Mouse (Mus musculus) midbrain, embryonic 13.5 days (tissue): ENCODE measurements at regions not wholly inside any gene's neighbourhood (a gene's known extent, or its start where the extent isn't known, plus 50 kb on each side); places are given as distances from the start of the nearest gene placed in this dataset.

Experiments used
- ATAC-seq: fragments of 200-750 bp; cut with Nextera tagmentation; 2 replicates; pipeline ENCODE4 v1.8.0; 2017; ENCODE audit warnings: mild to moderate bottlenecking, moderate TSS enrichment, moderate library complexity
- H3K27ac ChIP-seq: fragments of 300-500 bp; sonication (generic); 2 replicates; pipeline ENCODE4 v1.5.1; 2015; ENCODE audit warnings: inconsistent platforms, mild to moderate bottlenecking, moderate library complexity
- H3K27me3 ChIP-seq: fragments of 300-500 bp; sonication (generic); 2 replicates; pipeline ENCODE4 v1.6.1; 2015; ENCODE audit warnings: mild to moderate bottlenecking, inconsistent platforms
- H3K36me3 ChIP-seq: fragments of 300-500 bp; sonication (generic); 2 replicates; pipeline ENCODE4 v1.6.1; 2015; ENCODE audit warnings: mild to moderate bottlenecking, inconsistent platforms
- H3K4me1 ChIP-seq: fragments of 300-500 bp; sonication (generic); replicated peaks from 2 replicates; pipeline ENCODE4 v1.6.1; 2015; ENCODE audit warnings: inconsistent platforms
- H3K4me2 ChIP-seq: fragments of 300-500 bp; sonication (generic); replicated peaks from 2 replicates; pipeline ENCODE4 v1.6.1; 2015; ENCODE audit warnings: moderate library complexity, mild to moderate bottlenecking, inconsistent platforms
- H3K4me3 ChIP-seq: fragments of 300-500 bp; sonication (generic); replicated peaks from 2 replicates; pipeline ENCODE4 v1.5.1; 2015; ENCODE audit warnings: mild to moderate bottlenecking, inconsistent platforms
- H3K9ac ChIP-seq: fragments of 300-500 bp; sonication (generic); replicated peaks from 2 replicates; pipeline ENCODE4 v1.6.1; 2015; ENCODE audit warnings: mild to moderate bottlenecking, inconsistent platforms
- H3K9me3 ChIP-seq: fragments of 300-500 bp; sonication (generic); 2 replicates; pipeline ENCODE4 v1.6.1; 2016; ENCODE audit warnings: mild to moderate bottlenecking, inconsistent platforms
- WGBS: fragments of 180-500 bp; shearing (Covaris S2); methylation state at CpG from one replicate; pipeline ENCODE4 v1.1.7; 2015; 5-methylcytosine and 5-hydroxymethylcytosine counted together

- no peaks in the 10 kb centered on the region for H3K36me3 ChIP-seq
- no peaks in the 10 kb centered on the region for H3K27me3 ChIP-seq
- peak; percentile 51; the same call in 1 of the 2 replicates for ATAC-seq
- H3K9me3 ChIP-seq, result no peaks in the 10 kb centered on the region
- 52% methylated on average over 1 of the region's 1 CpGs for WGBS
- H3K4me3 ChIP-seq, result no peak overlapping the region
- no peak overlapping the region for H3K27ac ChIP-seq
- no peak overlapping the region for H3K9ac ChIP-seq
- H3K4me1 ChIP-seq, result peaks cover 10% of the 10 kb centered on the region
- H3K4me2 ChIP-seq, result no peak overlapping the region
Observed at GRCm38 (mm10) chr17:51585263-51585662, 247.8 kb downstream of the Satb1 start.

DNA sequence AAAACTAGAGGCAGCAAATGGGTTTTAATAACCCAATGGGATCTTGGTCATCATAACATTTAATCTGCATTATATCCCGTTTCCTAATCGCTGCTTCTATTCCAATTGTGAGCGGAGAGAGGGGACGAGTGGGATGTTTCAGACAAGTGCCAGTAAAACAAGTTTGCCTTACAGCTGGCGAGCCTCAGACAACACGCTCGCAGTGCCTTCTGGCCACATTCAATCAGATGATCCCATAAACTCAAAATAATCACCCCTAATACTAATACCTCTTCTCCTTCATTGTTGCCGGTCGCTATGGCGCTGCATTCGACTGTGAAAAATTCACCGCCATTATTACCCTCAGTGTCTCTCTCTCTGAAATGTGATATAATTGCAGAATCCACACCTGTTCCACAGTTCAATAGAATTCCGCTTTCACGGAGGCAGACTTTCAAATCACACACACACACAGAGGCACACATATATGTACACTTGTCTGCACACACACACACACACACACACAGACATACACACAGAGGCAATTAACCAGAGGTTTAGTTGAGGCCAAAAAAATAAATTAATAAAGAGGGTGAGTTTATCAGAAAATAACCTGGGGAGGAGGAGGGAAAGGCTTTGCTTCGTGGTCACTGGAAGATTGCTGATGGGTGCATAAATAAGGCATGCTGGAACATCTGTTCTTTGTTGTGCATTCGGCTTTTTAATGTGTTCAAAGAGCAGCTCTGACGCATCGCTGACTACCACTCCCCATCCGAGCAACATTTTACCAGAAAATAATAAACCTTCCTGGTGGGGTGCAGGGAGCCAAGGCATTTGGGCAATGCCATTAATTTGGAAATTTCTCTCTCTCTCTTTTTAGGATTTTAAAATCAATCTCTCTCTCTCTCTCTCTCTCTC is 248.9 kb downstream of the Satb1 start:
- no peaks in the 10 kb centered on the region for H3K9me3 ChIP-seq
- peaks cover 10% of the 10 kb centered on the region for H3K4me1 ChIP-seq
- H3K4me2 ChIP-seq, result peak overlapping the region; percentile 41
- WGBS, result 40% methylated on average over 19 of the region's 19 CpGs
- ATAC-seq, result peak; percentile 68
- no peaks in the 10 kb centered on the region for H3K27me3 ChIP-seq
- H3K27ac ChIP-seq, result peak overlapping the region; percentile 53; the same call in 1 of the 2 replicates
- peak overlapping the region; percentile 30; the same call in 1 of the 2 replicates for H3K9ac ChIP-seq
- peak overlapping the region; percentile 15 for H3K4me3 ChIP-seq
- no peaks in the 10 kb centered on the region for H3K36me3 ChIP-seq

DNA sequence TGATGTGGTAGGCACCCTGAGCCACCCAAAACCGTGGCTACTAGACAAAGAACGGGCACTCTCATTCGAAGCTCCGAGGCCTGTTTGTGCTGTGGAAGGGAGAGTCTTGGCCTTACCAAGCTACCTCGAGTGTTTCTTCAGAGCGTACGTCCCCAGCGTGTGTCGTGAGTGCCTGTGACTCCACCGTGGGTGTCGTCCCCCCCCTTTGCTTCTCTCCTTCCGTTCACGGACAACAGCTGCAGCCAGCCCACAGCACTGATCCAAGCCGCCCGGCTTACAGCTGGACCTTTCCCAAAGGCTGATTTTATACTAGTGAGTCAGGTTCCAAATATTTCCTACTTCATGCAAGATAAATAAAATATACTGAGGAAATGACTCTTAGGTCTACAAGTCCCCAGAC is 249.8 kb downstream of the Satb1 start:
- no peaks in the 10 kb centered on the region for H3K9me3 ChIP-seq
- no peak overlapping the region for H3K9ac ChIP-seq
- H3K27me3 ChIP-seq, result no peaks in the 10 kb centered on the region
- H3K27ac ChIP-seq, result no peak overlapping the region
- H3K4me2 ChIP-seq, result no peak overlapping the region
- no peaks in the 10 kb centered on the region for H3K36me3 ChIP-seq
- no peak for ATAC-seq
- H3K4me1 ChIP-seq, result peaks cover 10% of the 10 kb centered on the region
- 78% methylated on average over 15 of the region's 15 CpGs for WGBS
- H3K4me3 ChIP-seq, result no peak overlapping the region

- H3K27ac ChIP-seq, result no peak overlapping the region
- H3K4me3 ChIP-seq, result no peak overlapping the region
- no peaks in the 10 kb centered on the region for H3K9me3 ChIP-seq
- no peaks in the 10 kb centered on the region for H3K36me3 ChIP-seq
- H3K9ac ChIP-seq, result no peak overlapping the region
- no peak overlapping the region for H3K4me2 ChIP-seq
- H3K27me3 ChIP-seq, result no peaks in the 10 kb centered on the region
- no peak for ATAC-seq
- 84% methylated on average over 3 of the region's 3 CpGs for WGBS
- H3K4me1 ChIP-seq, result no peaks in the 10 kb centered on the region
Observed at GRCm38 (mm10) chr17:51555854-51556253, 277.2 kb downstream of the Satb1 start.

- no peak for ATAC-seq
- WGBS, result 91% methylated on average over 2 of the region's 2 CpGs
Observed at GRCm38 (mm10) chr17:51554446-51554845, 278.6 kb downstream of the Satb1 start.

GRCm38 (mm10) chr17:51552277-51553015 is 280.6 kb downstream of the Satb1 start:
- Histone ChIP-seq H3K9me3 (no peaks in the 10 kb centered on the region), H3K27ac (no peak overlapping the region), H3K36me3 (no peaks in the 10 kb centered on the region), H3K9ac (no peak overlapping the region), H3K4me1 (no peaks in the 10 kb centered on the region), H3K4me3 (no peak overlapping the region), H3K4me2 (no peak overlapping the region), H3K27me3 (no peaks in the 10 kb centered on the region)
- no peak for ATAC-seq
- WGBS, result 95% methylated on average over 5 of the region's 5 CpGs

More at GRCm38 (mm10) chr17:51554446-51554845, 278.6 kb downstream of the Satb1 start:
- H3K9ac ChIP-seq, result no peak overlapping the region
- H3K4me1 ChIP-seq, result no peaks in the 10 kb centered on the region
- H3K27ac ChIP-seq, result no peak overlapping the region
- no peak overlapping the region for H3K4me2 ChIP-seq
- H3K36me3 ChIP-seq, result no peaks in the 10 kb centered on the region
- no peaks in the 10 kb centered on the region for H3K9me3 ChIP-seq
- no peaks in the 10 kb centered on the region for H3K27me3 ChIP-seq
- H3K4me3 ChIP-seq, result no peak overlapping the region

GRCm38 (mm10) chr17:51546999-51547398 is 286.1 kb downstream of the Satb1 start:
- Histone ChIP-seq H3K27ac (no peak overlapping the region), H3K9ac (no peak overlapping the region), H3K27me3 (no peaks in the 10 kb centered on the region), H3K4me3 (no peak overlapping the region), H3K36me3 (no peaks in the 10 kb centered on the region), H3K4me2 (no peak overlapping the region), H3K9me3 (no peaks in the 10 kb centered on the region), H3K4me1 (no peaks in the 10 kb centered on the region)
- WGBS, result 84% methylated on average over 3 of the region's 3 CpGs
- no peak for ATAC-seq

- Histone ChIP-seq H3K36me3 (no peaks in the 10 kb centered on the region), H3K27ac (no peak overlapping the region), H3K4me1 (no peaks in the 10 kb centered on the region), H3K9me3 (no peaks in the 10 kb centered on the region), H3K27me3 (no peaks in the 10 kb centered on the region), H3K9ac (no peak overlapping the region), H3K4me3 (no peak overlapping the region), H3K4me2 (no peak overlapping the region)
- ATAC-seq, result no peak
- WGBS, result 84% methylated on average over 2 of the region's 2 CpGs
Observed at GRCm38 (mm10) chr17:51542544-51542943, 290.5 kb downstream of the Satb1 start.

DNA sequence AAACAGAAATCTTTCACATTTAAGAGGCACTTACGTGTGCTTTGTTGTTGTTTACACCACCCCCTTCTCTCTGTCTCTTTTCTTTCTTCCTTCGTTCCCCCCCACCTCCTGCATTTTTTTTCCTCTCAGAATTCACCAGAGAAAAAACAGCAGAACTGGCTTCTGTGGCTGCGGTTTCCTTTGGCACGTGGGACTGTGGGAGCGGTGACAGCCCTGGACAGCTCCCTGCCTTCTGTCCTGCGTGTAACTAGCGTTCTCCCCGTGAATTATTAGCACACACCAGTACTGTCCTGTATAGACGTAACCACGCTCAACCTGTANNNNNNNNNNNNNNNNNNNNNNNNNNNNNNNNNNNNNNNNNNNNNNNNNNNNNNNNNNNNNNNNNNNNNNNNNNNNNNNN is 298.4 kb downstream of the Satb1 start:
- Histone ChIP-seq H3K9me3 (no peaks in the 10 kb centered on the region), H3K27ac (no peak overlapping the region), H3K9ac (peak overlapping the region; percentile 44; the same call in 1 of the 2 replicates), H3K4me3 (peak overlapping the region; percentile 29), H3K36me3 (no peaks in the 10 kb centered on the region), H3K27me3 (no peaks in the 10 kb centered on the region), H3K4me2 (peak overlapping the region; percentile 50), H3K4me1 (peaks cover 16% of the 10 kb centered on the region)
- 47% methylated on average over 10 of the region's 10 CpGs for WGBS
- peak; percentile 70 for ATAC-seq

GRCm38 (mm10) chr17:51534270-51534669 is 298.8 kb downstream of the Satb1 start:
- peak overlapping the region; percentile 44; the same call in 1 of the 2 replicates for H3K9ac ChIP-seq
- H3K4me3 ChIP-seq, result peak overlapping the region; percentile 29
- no peak overlapping the region for H3K27ac ChIP-seq
- peak overlapping the region; percentile 50 for H3K4me2 ChIP-seq
- H3K4me1 ChIP-seq, result peaks cover 16% of the 10 kb centered on the region
- ATAC-seq, result peak; percentile 81
- 16% methylated on average over 14 of the region's 14 CpGs for WGBS
- no peaks in the 10 kb centered on the region for H3K27me3 ChIP-seq
- no peaks in the 10 kb centered on the region for H3K9me3 ChIP-seq
- no peaks in the 10 kb centered on the region for H3K36me3 ChIP-seq

DNA sequence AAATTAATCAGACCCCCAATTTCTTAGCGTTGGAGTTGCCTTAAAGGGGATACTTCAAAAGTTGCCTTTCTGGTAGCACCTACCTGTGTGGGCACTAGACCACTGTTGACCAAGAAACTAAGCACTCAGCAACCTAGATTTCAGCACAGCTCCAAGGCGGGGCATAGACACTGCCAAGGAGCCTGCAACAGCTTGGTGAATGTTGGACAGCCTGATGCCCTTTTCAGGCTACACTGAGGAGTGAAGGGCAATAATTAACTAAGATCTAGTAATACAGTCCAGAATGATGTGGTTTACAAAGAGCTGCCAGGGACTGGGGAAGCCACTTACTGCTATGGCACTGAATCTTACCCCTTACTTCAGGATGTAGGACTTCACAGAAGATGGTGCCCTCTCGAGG is 304.9 kb downstream of the Satb1 start:
- Histone ChIP-seq H3K9me3 (no peaks in the 10 kb centered on the region), H3K27me3 (no peaks in the 10 kb centered on the region), H3K27ac (no peak overlapping the region), H3K4me1 (peaks cover 11% of the 10 kb centered on the region), H3K36me3 (no peaks in the 10 kb centered on the region), H3K9ac (no peak overlapping the region), H3K4me2 (no peak overlapping the region), H3K4me3 (no peak overlapping the region)
- WGBS, result 87% methylated on average over 3 of the region's 3 CpGs
- ATAC-seq, result no peak

- no peaks in the 10 kb centered on the region for H3K27me3 ChIP-seq
- WGBS, result 76% methylated on average over 7 of the region's 7 CpGs
- no peak overlapping the region for H3K9ac ChIP-seq
- no peaks in the 10 kb centered on the region for H3K36me3 ChIP-seq
- no peak overlapping the region for H3K4me2 ChIP-seq
- H3K27ac ChIP-seq, result no peak overlapping the region
- H3K4me1 ChIP-seq, result peaks cover 11% of the 10 kb centered on the region
- ATAC-seq, result 0 out of 2 replicates have a peak, but pooled peaks have one; percentile 17
- H3K9me3 ChIP-seq, result no peaks in the 10 kb centered on the region
- no peak overlapping the region for H3K4me3 ChIP-seq
Observed at GRCm38 (mm10) chr17:51526881-51527280, 306.2 kb downstream of the Satb1 start.
